Mouse (Mus musculus): ENCODE data around the gene Olfr481. TPM values are rescaled to one million over a fixed set of nuclear protein-coding genes. Genes with fewer than 3 reads are reported as not detected.

The Olfr481 gene
- total RNA-seq (2021), result not detected
- not detected in 2 replicates for polyA plus RNA-seq (2012; rRNA removed)
- long read RNA-seq, result 0 reads

DNA sequence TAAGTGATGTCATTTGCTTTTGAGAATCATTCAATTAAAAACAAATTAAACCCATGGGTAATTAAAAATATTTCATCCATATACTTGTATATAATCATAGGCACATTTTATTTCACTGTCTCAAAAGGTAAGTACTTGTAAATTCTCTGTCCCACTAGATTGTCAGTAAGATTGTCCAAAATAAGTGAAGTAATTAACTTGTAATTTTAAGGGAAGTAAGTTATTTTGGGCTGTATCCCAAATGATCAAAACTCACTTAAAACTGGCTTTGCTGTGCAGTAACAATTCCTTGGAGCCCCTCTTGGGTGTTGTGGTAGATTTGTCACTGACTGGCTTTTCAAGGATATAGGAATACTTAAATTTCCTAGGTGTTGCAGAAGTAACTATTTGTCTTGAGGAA lies at the start of gene Olfr481:
TSS of gene Olfr481 (plus strand) at position 301 of the 400 bp plus-strand sequence.
- DNase-seq, result no peak

DNA sequence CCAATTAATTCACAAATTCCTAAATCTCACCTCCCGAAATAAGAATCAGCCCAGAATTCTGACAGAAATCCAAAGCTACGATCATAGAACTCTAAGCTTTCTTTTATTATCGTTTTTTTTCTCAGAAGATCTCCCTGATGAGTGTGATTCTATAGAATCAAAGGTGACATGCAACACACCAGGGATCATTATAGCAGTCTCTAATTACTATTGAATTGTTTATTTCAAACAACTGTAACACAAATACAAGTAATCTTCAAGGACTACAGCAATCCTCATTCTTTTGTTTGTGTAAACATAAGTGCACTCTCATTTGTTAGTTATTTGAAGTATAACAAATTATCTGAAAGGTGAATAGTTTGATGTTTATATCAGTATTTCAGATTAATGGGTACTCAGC lies 45.8 kb upstream of the Olfr481 start, which contains the start of gene Olfr478:
TSS of gene Olfr478 (minus strand) at position 101 of the 400 bp plus-strand sequence.
- DNase-seq, result no peak

DNA sequence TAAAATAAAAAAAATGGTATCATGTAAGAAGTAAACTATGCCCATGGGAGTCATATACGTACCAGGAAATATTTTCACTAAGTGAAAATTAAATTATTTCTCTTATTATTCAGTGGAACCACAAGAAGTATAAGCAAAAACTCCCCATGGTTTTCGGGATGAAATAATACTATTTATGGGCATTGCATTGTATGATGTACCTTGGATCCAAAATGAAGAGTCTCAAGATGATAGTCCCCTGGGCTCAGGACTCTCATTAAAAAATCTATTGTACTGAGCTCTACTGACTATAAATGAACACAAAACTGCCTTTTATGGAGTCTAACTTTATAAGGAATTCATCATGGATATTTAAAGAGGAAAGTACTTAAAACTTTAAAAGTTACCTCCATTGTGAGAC lies 29.3 kb upstream of the Olfr481 start, which contains the start of gene Olfr479:
TSS of gene Olfr479 (plus strand) at position 301 of the 400 bp plus-strand sequence.
- no peak for DNase-seq

DNA sequence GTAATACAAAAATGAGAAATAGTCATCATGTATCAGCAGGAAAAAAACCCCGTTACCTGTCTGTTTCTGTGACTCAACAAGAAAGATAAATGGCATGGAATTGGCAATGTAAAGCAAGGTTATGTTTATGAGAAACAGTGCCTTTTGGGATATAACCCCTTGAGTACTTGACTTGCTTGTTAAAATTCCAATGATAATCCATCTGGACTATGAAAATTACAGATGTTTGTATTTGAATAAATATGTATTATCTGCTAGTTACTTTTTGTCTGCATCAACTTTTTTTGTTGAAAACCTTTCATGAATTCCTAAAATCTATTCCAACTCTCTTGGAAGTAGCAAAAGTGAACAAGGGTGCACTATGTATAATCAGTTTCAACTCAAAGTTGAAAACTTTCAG lies 12.4 kb upstream of the Olfr481 start, which contains the start of gene Olfr480:
TSS of gene Olfr480 (minus strand) at position 101 of the 400 bp plus-strand sequence.
- no peak for DNase-seq

DNA sequence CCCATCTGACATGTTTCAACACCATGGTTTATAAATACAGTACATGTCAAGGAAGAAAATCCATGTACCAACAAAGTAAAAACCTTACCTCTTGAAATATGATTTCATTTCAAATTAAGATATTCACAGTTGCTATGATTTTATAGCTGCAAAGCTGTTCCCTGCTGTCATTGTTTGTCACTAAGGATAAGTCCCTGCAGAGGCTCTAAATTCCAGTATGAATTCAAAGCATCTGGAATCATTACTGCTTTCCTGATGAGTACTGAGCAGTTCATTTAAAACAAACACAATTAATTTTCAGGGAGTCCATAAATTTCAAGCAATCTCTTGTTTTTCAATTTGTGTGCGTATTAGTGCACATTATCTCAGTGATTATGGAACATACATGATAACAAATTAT lies 17.8 kb downstream of the Olfr481 start, which contains the start of gene Olfr482:
TSS of gene Olfr482 (minus strand) at position 101 of the 400 bp plus-strand sequence.
- no peak for DNase-seq

DNA sequence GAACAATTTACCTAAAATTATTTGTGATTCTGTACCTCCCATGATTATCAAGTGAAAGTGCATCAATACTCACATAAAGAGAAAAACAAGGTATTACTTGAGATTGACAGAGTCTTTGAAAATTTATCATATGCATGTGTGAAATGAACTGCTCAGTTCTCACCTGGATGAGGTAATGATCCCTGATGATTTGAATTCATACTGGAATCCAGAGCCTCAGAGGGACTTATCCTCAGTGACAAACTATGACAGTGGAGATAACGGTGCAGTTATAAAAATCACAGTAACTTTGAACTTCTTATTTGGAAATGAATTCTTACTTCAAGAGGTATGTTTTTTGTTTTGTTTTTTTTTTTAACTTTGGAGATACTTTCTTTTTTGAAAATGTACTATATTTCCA lies 20.9 kb downstream of the Olfr481 start, which contains the start of gene Olfr483:
TSS of gene Olfr483 (plus strand) at position 301 of the 400 bp plus-strand sequence.
- DNase-seq, result no peak

DNA sequence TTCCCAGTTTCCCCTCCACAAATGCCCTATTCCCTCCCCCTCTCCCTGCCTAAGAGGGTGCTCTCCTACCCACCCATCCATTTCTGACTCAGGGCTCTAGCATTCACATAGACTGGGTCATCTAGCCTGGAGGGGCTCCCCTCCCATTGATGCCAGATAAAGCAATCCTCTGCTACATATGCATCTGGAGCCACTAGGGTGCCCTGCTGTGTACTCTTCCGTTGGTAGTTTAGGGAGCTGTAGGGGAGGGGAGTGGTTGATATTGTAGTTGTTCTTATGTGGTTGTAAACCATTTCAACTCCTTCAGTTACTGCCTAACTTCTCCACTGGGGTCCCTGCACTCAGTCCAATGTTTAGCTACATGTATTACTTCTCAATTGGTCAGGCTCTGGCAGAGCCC lies 41.0 kb downstream of the Olfr481 start:
- DNase-seq, result no peak

DNA sequence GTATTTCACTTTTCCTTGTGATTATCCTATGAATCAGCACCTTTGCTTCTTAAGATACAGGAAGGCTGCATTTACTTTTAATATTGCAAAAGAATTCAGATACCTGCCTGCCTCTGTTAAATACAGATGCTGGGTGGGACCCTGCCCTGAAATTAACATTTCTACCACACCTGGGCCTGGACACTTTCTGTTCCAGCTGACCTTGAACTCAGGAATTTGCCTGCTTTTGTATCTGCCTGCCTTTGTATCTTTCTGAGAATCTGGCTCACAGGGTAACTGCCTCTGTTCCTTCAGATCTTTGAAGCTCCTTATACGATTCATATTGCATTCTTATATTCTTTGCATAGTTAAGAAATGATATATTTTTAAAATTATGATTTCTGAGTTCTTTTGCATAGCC lies 41.8 kb downstream of the Olfr481 start:
- DNase-seq, result no peak

DNA sequence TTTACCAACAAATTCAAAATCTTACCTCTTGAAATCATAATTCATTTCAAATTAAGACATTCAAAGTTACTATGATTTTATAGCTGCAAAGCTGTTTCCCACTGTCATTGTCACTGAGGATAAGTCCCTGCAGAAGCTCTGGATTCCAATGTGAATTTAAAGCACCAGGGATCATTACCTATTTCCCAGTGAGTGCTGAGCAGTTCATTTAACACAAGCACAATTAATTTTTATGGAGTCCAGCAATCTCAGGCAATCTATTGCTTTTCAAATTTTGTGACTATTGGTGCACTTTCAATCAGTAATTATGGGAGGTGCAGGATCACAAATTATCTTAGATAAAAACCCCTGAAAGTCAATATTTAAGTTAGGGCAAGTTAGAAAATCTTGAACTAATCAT lies 47.7 kb downstream of the Olfr481 start, which contains the start of gene Olfr484:
TSS of gene Olfr484 (minus strand) at position 101 of the 400 bp plus-strand sequence.
- DNase-seq, result no peak

Other genes with a start within 250 kb of the Olfr481 start
- not detected for gene Olfr470, start 232.4 kb upstream of the Olfr481 start, total RNA-seq (2021)
- not detected in 2 replicates for gene Olfr470, start 232.4 kb upstream of the Olfr481 start, polyA plus RNA-seq (2012; rRNA removed)
- gene Olfr472, start 182.0 kb upstream of the Olfr481 start, total RNA-seq (2021), result not detected
- gene Olfr472, start 182.0 kb upstream of the Olfr481 start, polyA plus RNA-seq (2012; rRNA removed), result not detected in 2 replicates
- not detected for gene Olfr473, start 149.4 kb upstream of the Olfr481 start, total RNA-seq (2021)
- not detected in 2 replicates for gene Olfr473, start 149.4 kb upstream of the Olfr481 start, polyA plus RNA-seq (2012; rRNA removed)
- not detected for gene Olfr474, start 125.2 kb upstream of the Olfr481 start, total RNA-seq (2021)
- not detected in 2 replicates for gene Olfr474, start 125.2 kb upstream of the Olfr481 start, polyA plus RNA-seq (2012; rRNA removed)
- gene Olfr476, start 115.1 kb upstream of the Olfr481 start, total RNA-seq (2021), result not detected
- gene Olfr476, start 115.1 kb upstream of the Olfr481 start, polyA plus RNA-seq (2012; rRNA removed), result not detected in 2 replicates
- gene Olfr477, start 93.2 kb upstream of the Olfr481 start, total RNA-seq (2021), result not detected
- not detected in 2 replicates for gene Olfr477, start 93.2 kb upstream of the Olfr481 start, polyA plus RNA-seq (2012; rRNA removed)
- gene Olfr478, start 45.9 kb upstream of the Olfr481 start, total RNA-seq (2021), result not detected
- gene Olfr478, start 45.9 kb upstream of the Olfr481 start, polyA plus RNA-seq (2012; rRNA removed), result not detected in 2 replicates
- gene Olfr479, start 29.2 kb upstream of the Olfr481 start, total RNA-seq (2021), result not detected
- gene Olfr479, start 29.2 kb upstream of the Olfr481 start, polyA plus RNA-seq (2012; rRNA removed), result not detected in 2 replicates
- not detected for gene Olfr480, start 12.5 kb upstream of the Olfr481 start, total RNA-seq (2021)
- gene Olfr480, start 12.5 kb upstream of the Olfr481 start, polyA plus RNA-seq (2012; rRNA removed), result not detected in 2 replicates
- 1 to 10 TPM; 1.5 to 3.5 TPM for gene Olfr482, start 17.7 kb downstream of the Olfr481 start, total RNA-seq (2021)
- not detected in 2 replicates for gene Olfr482, start 17.7 kb downstream of the Olfr481 start, polyA plus RNA-seq (2012; rRNA removed)
- gene Olfr483, start 21.0 kb downstream of the Olfr481 start, total RNA-seq (2021), result not detected
- gene Olfr483, start 21.0 kb downstream of the Olfr481 start, polyA plus RNA-seq (2012; rRNA removed), result not detected in 2 replicates
- not detected for gene Olfr484, start 47.6 kb downstream of the Olfr481 start, total RNA-seq (2021)
- gene Olfr484, start 47.6 kb downstream of the Olfr481 start, polyA plus RNA-seq (2012; rRNA removed), result not detected in 2 replicates
- not detected for gene Olfr485, start 80.0 kb downstream of the Olfr481 start, total RNA-seq (2021)
- not detected in 2 replicates for gene Olfr485, start 80.0 kb downstream of the Olfr481 start, polyA plus RNA-seq (2012; rRNA removed)
- gene Olfr486, start 92.9 kb downstream of the Olfr481 start, total RNA-seq (2021), result not detected
- gene Olfr486, start 92.9 kb downstream of the Olfr481 start, polyA plus RNA-seq (2012; rRNA removed), result not detected in 2 replicates
- gene Olfr487, start 134.8 kb downstream of the Olfr481 start, total RNA-seq (2021), result not detected
- not detected in 2 replicates for gene Olfr487, start 134.8 kb downstream of the Olfr481 start, polyA plus RNA-seq (2012; rRNA removed)
- gene Olfr488, start 178.5 kb downstream of the Olfr481 start, total RNA-seq (2021), result not detected
- not detected in 2 replicates for gene Olfr488, start 178.5 kb downstream of the Olfr481 start, polyA plus RNA-seq (2012; rRNA removed)
- not detected for gene Olfr490, start 209.1 kb downstream of the Olfr481 start, total RNA-seq (2021)
- gene Olfr490, start 209.1 kb downstream of the Olfr481 start, polyA plus RNA-seq (2012; rRNA removed), result not detected in 2 replicates
- not detected for gene Olfr491, start 233.6 kb downstream of the Olfr481 start, total RNA-seq (2021)
- not detected in 2 replicates for gene Olfr491, start 233.6 kb downstream of the Olfr481 start, polyA plus RNA-seq (2012; rRNA removed)
- not detected for gene Olfr492, start 243.8 kb downstream of the Olfr481 start, total RNA-seq (2021)
- gene Olfr492, start 243.8 kb downstream of the Olfr481 start, polyA plus RNA-seq (2012; rRNA removed), result not detected in 2 replicates